In genomic region chr9:95834799-95835198, GRCm38 (mm10) we compare ENCODE assay signal across 9 mouse cellular contexts.
"Had no signal": no experiment of that assay in that cellular context is flagged by ENCODE, and none has a peak within 500 bp of the region (broad histone marks: within the 10 kb centered on the region; RNA-seq: fewer than 3 reads in every experiment).

No protein-coding gene starts in this region.

- ATAC-seq: intestine, postnatal 0 days; midbrain, embryonic 16.5 days had no signal

- DNase-seq: kidney, adult 9 months; kidney, postnatal 4 days; lung, postnatal 10 days; lung, postnatal 4 days; right cerebral cortex, postnatal 25 days; thymus, adult 2 months; thymus, postnatal 4 days had no signal
